Mouse (Mus musculus): ENCODE data around the gene Atcay. TPM values are rescaled to one million over a fixed set of nuclear protein-coding genes. Genes with fewer than 3 reads are reported as not detected.

The Atcay gene
- polyA plus RNA-seq, 1 experiment from 2014 or later, result not detected

DNA sequence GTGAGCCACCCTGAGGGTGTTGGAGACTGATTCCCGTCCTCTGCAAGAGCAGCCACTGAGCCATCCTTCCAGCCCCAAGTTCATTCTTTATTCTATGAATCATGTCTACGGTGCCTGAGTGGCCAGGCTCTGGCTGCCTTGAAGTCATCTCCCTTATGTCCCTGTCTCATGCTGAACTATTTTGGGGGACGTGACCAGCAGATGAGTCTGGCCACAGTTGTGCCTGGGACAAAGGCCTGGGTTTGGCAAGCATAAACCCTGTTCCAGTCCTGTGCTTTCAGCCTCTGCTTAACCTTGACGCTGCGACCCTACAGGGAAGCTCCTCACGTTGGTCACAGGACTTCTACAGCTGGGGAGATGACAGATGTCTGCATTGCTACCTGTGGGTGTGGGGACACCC, 33.3 kb downstream of the Atcay start:
- no peak for TF ChIP-seq CTCF (IDR thresholded peaks at IDR 0.05)
- no peak for TF ChIP-seq EP300 (IDR thresholded peaks at IDR 0.05)
- Histone ChIP-seq H3K36me3 (ENCODE audit: insufficient read depth, low read length) (no peaks in the 10 kb centered on the region), H3K9me3 (ENCODE audit: low read length) (no peaks in the 10 kb centered on the region), H3K9ac (replicated peaks; ENCODE audit: low read depth) (no peak overlapping the region), H3K27me3 (replicated peaks; ENCODE audit: insufficient read depth, low read length) (peaks cover 9% of the 10 kb centered on the region; the same call in 1 of the 2 replicates), H3K4me1 (ENCODE audit: insufficient read depth, low read depth, low read length) (no peaks in the 10 kb centered on the region), H3K4me3 (ENCODE audit: low read depth, low read length) (no peak overlapping the region), H3K4me2 (replicated peaks; ENCODE audit: low read depth, low read length) (no peak overlapping the region), H3K27ac (ENCODE audit: low read length) (no peak overlapping the region)
- ATAC-seq (no peak), DNase-seq (ENCODE audit: low spot score) (no peak)
- 59% methylated on average over 6 of the region's 6 CpGs for WGBS

DNA sequence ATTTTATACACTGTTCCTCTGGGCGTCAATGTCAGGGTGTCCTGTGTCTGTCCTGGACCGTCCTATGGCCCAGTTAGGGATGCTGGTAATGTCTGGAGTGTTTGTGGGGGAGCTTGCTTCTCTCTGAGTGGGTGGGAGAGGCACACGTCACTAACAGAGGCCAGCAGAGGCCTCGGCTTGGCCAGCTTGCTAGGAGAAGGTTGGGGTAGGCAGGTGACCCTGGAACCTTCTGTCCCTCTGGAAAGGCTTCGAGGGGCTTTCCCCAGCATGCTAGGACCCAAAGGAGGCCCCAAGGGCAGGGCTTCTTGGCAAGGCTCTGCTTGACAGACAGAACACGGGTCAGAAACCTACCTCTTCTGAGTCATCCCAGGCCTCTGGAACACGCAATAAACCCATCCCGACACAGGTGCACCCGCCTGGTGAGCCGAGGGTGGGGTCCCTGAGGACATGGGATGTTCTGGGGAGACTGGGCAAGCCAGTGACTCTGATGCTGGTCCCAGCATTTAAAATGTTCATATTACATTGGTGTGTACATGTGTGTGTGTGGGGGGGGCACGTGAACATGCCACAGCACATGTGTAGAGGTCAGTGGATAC, 34.1 kb downstream of the Atcay start:
- no peak for ATAC-seq
- no peak overlapping the region for H3K9ac ChIP-seq (replicated peaks; ENCODE audit: low read depth)
- H3K9me3 ChIP-seq (ENCODE audit: low read length), result no peaks in the 10 kb centered on the region
- whole genome bisulfite sequencing, result 54% methylated on average over 11 of the region's 11 CpGs
- H3K27ac ChIP-seq (ENCODE audit: low read length), result no peak overlapping the region
- no peak for DNase-seq (ENCODE audit: low spot score)
- no peaks in the 10 kb centered on the region for H3K36me3 ChIP-seq (ENCODE audit: insufficient read depth, low read length)
- TF ChIP-seq EP300 (IDR thresholded peaks at IDR 0.05) (no peak), CTCF (IDR thresholded peaks at IDR 0.05) (no peak)
- no peak overlapping the region for H3K4me3 ChIP-seq (ENCODE audit: low read depth, low read length)
- peaks cover 9% of the 10 kb centered on the region; the same call in 1 of the 2 replicates for H3K27me3 ChIP-seq (replicated peaks; ENCODE audit: insufficient read depth, low read length)
- peaks cover 7% of the 10 kb centered on the region; the same call in 1 of the 2 replicates for H3K4me1 ChIP-seq (ENCODE audit: insufficient read depth, low read depth, low read length)
- no peak overlapping the region for H3K4me2 ChIP-seq (replicated peaks; ENCODE audit: low read depth, low read length)

DNA sequence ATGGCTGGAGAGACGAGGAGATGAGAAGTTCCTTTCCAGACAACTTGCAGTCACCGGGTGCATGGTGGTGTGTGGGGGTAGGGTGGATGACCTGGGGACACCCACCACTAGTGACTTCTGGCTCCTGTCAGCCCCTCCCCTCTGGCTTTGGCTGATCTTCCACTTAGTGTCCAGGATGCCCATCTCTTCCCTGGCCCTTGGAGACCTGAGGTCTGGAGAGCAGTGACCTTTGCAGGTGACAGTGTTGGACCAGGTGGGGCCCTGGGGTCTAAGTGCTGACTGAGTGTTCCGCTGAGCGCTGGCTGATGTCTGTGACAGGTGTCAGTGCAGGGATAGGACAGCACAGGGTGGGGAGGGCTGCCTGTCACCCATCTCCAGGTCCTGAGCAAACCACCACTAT, 35.3 kb downstream of the Atcay start:
- no peak for TF ChIP-seq CTCF (IDR thresholded peaks at IDR 0.05)
- no peak for TF ChIP-seq EP300 (IDR thresholded peaks at IDR 0.05)
- H3K4me3 ChIP-seq (ENCODE audit: low read depth, low read length), result no peak overlapping the region
- no peak overlapping the region for H3K27ac ChIP-seq (ENCODE audit: low read length)
- WGBS, result 47% methylated on average over 4 of the region's 4 CpGs
- DNase-seq (ENCODE audit: low spot score) (no peak), ATAC-seq (no peak)
- no peak overlapping the region for H3K9ac ChIP-seq (replicated peaks; ENCODE audit: low read depth)
- peaks cover 9% of the 10 kb centered on the region; the same call in 1 of the 2 replicates for H3K4me1 ChIP-seq (ENCODE audit: insufficient read depth, low read depth, low read length)
- H3K9me3 ChIP-seq (ENCODE audit: low read length), result no peaks in the 10 kb centered on the region
- H3K36me3 ChIP-seq (ENCODE audit: insufficient read depth, low read length), result 0 out of 2 replicates have a peak, but pooled peaks cover 2% of the 10 kb centered on the region
- H3K27me3 ChIP-seq (replicated peaks; ENCODE audit: insufficient read depth, low read length), result peaks cover 9% of the 10 kb centered on the region; the same call in 1 of the 2 replicates
- no peak overlapping the region for H3K4me2 ChIP-seq (replicated peaks; ENCODE audit: low read depth, low read length)

DNA sequence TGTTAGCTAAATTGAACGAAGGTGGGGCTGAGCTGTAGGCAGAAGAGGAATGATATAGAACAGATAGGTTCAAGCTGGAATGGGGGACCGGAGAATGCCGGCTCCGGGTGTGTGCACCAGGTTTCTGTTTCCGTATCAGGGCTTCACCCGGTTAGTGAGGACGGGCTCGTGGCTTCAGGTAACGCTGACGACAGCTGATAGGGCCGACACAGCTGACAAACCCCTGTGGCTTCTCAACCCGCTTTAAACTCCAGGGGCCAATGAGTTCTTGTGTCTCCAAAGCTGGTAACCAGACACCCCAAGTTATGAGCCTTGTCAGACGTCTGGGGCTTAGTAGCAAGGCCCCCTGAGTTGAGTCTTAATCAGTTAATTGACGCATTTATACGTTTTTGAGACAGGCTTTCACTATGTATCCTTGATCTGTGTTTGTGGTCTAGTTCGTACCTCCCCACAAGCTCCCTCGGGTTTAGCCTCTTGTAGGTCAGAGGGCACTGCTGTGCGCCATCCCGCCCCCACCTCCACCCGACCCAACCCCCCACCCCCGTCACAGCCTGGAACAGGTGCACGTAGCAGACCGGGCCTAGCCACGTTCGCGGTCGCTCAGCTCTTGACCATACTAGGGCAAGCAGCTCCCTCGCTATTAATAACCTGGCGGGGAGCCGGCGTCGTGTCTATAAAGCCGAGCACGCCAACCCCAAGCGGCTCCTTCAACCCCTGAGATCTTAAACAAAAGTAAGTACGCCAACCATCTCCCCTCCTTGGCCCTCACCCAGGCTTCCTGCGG, 36.5 kb downstream of the Atcay start:
- DNase-seq (ENCODE audit: low spot score), result peak; percentile 41
- Histone ChIP-seq H3K27ac (ENCODE audit: low read length) (no peak overlapping the region), H3K9ac (replicated peaks; ENCODE audit: low read depth) (no peak overlapping the region; the same call in 1 of the 2 replicates)

DNA sequence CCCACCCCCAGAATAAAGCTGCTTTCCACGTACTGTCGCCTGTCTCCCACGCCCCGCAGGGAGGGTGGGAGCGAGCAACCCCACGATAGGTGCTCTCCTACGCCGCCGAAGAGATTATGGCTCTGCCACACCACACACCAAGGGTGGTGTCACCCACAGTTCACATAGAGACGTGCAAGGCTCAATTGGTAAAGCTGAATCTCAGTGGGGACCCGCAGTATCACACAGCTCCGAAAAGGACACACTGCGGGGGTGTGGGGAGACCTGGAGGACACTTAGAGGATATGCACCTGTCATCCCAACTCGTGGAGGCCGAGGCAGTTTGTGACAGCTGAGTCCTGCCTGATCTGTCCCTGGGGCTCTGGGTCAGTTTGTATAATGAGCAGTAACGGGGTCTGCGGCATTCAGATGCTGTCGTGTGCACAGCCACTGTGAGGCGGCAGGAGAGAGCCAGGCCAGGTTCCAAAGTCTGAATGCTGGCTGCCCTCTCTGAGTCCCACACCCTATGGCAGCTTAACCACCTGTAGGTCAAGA, 37.6 kb downstream of the Atcay start:
- Histone ChIP-seq H3K27ac (ENCODE audit: low read length) (peak overlapping the region; percentile 86; the same call in 1 of the 2 replicates), H3K27me3 (replicated peaks; ENCODE audit: insufficient read depth, low read length) (peaks cover 9% of the 10 kb centered on the region; the same call in 1 of the 2 replicates), H3K4me1 (ENCODE audit: insufficient read depth, low read depth, low read length) (peaks cover 9% of the 10 kb centered on the region; the same call in 1 of the 2 replicates), H3K4me3 (ENCODE audit: low read depth, low read length) (peak overlapping the region; percentile 60), H3K36me3 (ENCODE audit: insufficient read depth, low read length) (peaks cover 13% of the 10 kb centered on the region; the same call in 1 of the 2 replicates), H3K9me3 (ENCODE audit: low read length) (no peaks in the 10 kb centered on the region), H3K4me2 (replicated peaks; ENCODE audit: low read depth, low read length) (peak overlapping the region; percentile 85), H3K9ac (replicated peaks; ENCODE audit: low read depth) (no peak overlapping the region)
- DNase-seq (ENCODE audit: low spot score), result no peak
- no peak for ATAC-seq
- no peak for TF ChIP-seq EP300 (IDR thresholded peaks at IDR 0.05)
- no peak for TF ChIP-seq CTCF (IDR thresholded peaks at IDR 0.05)
- WGBS, result 4% methylated on average over 19 of the region's 19 CpGs

More for the DNA sequence above, 36.5 kb downstream of the Atcay start:
- no peaks in the 10 kb centered on the region for H3K9me3 ChIP-seq (ENCODE audit: low read length)
- ATAC-seq, result 0 out of 2 replicates have a peak, but pooled peaks have one; percentile 5
- peaks cover 9% of the 10 kb centered on the region; the same call in 1 of the 2 replicates for H3K27me3 ChIP-seq (replicated peaks; ENCODE audit: insufficient read depth, low read length)
- 12% methylated on average over 37 of the region's 37 CpGs for WGBS
- no peak for TF ChIP-seq CTCF (IDR thresholded peaks at IDR 0.05)
- no peak for TF ChIP-seq EP300 (IDR thresholded peaks at IDR 0.05)
- 0 out of 2 replicates have a peak, but pooled peaks cover 8% of the 10 kb centered on the region for H3K36me3 ChIP-seq (ENCODE audit: insufficient read depth, low read length)
- no peak overlapping the region for H3K4me3 ChIP-seq (ENCODE audit: low read depth, low read length)
- H3K4me2 ChIP-seq (replicated peaks; ENCODE audit: low read depth, low read length), result peak overlapping the region; percentile 30
- peaks cover 9% of the 10 kb centered on the region; the same call in 1 of the 2 replicates for H3K4me1 ChIP-seq (ENCODE audit: insufficient read depth, low read depth, low read length)

All from lung, postnatal 0 days (tissue).